Mouse (Mus musculus) heart, adult 9 months (tissue): ENCODE results near the gene Rpl22.

Experiments
- DNase-seq, 2 experiments: peaks; one replicate each; pipeline ENCODE4 v3.0.0; 2022; ENCODE audit warnings: low spot score in 2 of 2

Gene Rpl22

GRCm38 (mm10) chr4:152325574-152326411 lies at the start of gene Rpl22:
Gene Rpl22, plus strand, starts transcription at chr4:152325742.
- peak; percentile 94 to 95 for DNase-seq

DNA sequence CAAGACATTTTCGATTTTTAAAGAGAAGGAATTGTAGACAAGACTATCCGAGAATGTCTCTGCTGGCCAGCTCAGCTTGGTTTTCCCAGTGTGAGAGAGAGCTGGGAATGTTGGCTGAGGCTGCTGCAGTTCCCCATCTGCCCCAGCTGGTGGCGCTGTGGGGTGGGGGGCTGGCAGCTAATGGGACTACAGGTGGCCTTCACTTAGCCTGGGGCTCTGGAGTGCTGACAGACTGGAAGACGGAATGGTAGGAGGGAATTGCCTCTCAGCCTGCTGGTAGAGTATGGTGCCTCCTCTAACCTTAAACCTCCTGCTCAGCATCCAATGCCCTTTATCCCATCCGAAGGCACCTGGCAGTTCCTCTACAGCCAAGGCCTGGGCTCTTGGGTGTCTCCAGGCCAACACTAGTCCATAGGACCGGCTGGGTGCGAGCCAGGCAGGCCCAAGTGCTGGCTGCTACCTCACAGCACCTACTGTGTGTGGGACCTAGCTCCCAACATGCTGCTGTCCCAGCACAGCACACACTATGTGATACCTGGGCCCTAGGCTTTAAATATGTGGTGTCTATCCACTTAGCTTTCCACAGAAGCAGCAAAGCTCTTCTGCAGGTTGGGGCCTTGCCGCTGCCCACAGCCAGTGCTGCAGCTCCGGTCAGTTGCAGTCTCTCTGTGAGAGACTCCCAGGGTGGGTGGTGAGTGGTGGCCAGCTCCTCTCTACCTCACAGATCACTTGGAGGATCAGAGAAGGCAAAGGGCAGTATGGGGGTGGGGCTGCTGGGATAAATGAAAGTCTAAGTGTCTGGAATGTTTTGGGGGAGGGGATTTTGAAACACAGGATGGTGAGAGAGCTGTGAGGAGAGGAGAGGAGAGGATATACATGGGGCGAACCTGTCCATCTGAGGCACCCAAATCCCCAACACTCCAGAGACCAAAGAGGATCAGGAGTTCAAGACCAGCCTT lies 48.9 kb upstream of the Rpl22 start:
- no peak for DNase-seq

- DNase-seq = no peak
Measured at GRCm38 (mm10) chr4:152277916-152278315, 47.6 kb upstream of the Rpl22 start.

- no peak for DNase-seq
Measured at GRCm38 (mm10) chr4:152278986-152279385, 46.6 kb upstream of the Rpl22 start.

GRCm38 (mm10) chr4:152281601-152282000 lies 43.9 kb upstream of the Rpl22 start:
- no peak for DNase-seq

DNA sequence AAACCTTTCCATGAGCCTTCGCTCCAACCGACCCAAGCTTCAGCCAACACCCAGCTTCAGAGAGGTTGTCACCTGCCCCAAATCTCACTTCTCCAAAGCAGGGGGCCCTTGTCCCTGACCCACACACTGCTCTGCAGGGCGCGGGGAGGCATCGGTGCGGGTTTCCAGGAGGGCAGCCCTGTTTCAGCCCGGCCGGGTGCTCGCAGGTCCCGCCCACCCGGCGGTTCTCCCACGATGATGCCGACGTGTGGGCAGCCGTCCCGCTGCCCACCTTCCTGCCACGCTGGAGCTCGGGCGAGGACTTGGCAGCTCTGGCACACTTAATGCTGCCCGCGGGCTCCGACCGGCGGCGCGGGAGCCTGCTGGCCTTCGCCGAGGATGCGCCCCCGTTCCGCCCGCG lies 42.8 kb upstream of the Rpl22 start:
- DNase-seq = no peak

GRCm38 (mm10) chr4:152283186-152283950 lies 42.2 kb upstream of the Rpl22 start:
- peak; percentile 70 to 77 for DNase-seq

DNA sequence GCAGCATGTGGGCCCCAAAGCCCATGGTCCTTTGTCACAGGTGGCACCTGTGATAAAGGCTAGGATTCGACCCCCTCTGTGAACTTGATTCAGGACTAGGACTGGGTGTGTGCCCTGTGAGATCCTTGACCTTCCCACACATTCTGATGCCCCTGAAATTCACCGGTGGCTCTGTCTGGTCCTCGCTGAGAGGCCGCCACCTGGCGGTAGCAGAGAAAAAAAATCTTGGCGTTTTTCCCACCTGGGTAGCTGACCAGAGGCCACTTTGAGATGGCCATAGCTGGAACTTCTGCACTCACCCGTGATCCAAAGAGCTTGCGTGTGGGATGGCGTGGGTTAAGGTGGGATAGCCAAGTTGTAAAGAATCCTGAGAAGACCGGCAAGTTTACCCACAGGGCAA lies 40.0 kb upstream of the Rpl22 start:
- DNase-seq = peak in 1 of 2 experiments; percentile 68

DNA sequence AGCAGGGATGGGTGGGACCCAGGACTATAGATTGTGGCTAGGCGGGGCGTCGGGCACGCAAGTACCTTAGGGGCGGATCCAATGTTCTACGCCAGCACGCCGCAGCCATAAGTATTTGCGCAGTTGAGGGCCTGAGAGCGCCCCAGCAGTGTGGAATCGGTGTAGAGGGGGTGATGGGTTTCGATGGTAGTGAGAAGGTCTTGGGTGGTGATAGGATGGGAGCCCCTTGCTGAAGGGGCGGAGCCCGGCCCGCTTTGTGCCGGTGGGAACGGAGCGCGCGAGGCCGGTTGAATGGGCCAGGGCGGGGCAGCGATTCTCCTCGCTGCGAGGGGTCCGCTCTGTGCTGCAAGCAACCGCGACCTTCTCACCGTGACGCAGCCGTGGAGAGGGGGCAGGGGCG lies 39.4 kb upstream of the Rpl22 start:
- DNase-seq = no peak

DNA sequence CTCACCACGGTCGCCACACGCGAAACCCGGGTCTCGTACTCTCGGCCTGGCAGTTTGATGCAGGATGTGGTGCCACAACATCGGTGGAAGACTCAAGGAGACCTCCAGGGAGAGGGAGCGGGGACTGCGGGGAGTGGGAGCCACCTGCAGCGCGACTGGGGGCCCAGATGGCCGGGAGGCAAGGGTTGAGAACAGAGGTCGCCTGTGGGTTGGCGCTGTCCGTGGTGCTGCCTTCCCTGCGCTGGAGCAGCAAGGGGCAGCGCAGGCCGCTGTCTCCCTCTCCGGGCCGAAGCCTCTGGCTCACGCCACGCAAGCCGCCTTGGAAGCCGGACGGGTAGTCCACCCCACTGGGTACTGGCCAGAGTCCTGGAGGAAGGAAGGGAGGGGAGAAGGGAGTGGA lies 38.7 kb upstream of the Rpl22 start:
- peak in 1 of 2 experiments; percentile 37 for DNase-seq

- DNase-seq = no peak
Measured at GRCm38 (mm10) chr4:152287317-152288120, 38.0 kb upstream of the Rpl22 start.

- no peak for DNase-seq
Measured at GRCm38 (mm10) chr4:152288398-152288945, 37.1 kb upstream of the Rpl22 start.

DNA sequence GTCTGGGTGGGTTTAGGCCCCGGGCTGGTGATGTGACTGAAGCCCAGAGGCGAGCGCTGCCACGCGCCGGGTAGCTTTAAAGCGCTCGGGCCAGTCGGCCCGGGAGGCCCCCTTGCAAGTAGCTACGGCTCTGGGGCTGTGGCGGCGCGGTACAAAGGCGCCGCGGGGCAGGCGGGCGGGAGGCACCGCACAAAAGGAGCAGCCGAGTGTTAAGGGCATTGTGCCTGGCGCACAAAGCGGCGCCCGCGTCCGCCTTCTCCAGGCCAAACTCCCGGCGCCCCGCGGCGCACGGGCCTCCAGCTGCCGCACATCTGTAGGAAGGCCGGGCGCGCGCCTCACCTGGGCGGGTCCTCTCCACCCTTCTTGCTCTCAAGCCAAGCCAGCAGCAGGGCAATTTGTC lies 35.2 kb upstream of the Rpl22 start:
- DNase-seq = no peak

DNA sequence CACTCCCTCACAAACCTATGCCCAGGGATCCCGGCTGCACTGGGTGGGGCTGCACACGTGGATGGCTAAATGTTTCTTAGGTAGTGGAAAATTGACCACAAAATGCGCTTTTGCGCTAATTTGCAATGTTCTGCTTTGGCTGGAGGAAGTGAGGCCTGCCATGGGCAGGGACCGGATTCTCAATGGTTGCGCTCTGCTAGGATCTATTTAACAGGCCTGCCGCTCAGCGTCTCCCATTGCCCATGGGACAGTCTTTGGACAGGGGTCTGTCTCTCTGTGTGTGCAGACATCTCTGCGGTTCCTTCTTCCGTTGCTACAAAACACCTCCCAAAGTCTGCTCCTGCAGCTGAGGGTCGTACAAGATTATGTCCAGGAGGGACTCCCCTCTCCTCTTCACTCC lies 34.6 kb upstream of the Rpl22 start:
- DNase-seq = no peak

DNA sequence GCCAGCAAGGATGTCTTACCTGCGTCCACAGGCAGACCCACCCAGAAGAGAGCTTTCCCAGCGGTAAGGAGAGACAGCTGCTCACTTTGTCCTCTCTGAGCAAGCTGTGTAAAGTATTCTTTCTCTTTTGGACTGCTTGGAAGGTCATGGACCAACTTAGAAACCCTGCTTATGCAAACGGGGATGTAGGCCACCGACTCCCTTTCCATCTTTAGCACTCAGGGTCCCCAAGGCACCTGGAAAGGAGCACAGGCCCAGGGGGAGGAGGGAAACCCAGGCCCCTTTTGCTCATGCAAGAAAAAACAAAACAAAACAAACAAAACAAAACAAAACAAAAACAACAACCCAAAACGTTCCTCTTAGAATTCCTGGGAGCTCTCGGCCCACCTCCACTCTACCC lies 34.0 kb upstream of the Rpl22 start, which contains the start of gene Hes3:
Hes3 (minus strand) TSS at position 101 of the 400 bp plus-strand sequence.
- DNase-seq = no peak

- DNase-seq = no peak
Measured at GRCm38 (mm10) chr4:152292102-152292765, 33.3 kb upstream of the Rpl22 start.

GRCm38 (mm10) chr4:152294188-152294929 lies 31.2 kb upstream of the Rpl22 start:
- no peak for DNase-seq

DNA sequence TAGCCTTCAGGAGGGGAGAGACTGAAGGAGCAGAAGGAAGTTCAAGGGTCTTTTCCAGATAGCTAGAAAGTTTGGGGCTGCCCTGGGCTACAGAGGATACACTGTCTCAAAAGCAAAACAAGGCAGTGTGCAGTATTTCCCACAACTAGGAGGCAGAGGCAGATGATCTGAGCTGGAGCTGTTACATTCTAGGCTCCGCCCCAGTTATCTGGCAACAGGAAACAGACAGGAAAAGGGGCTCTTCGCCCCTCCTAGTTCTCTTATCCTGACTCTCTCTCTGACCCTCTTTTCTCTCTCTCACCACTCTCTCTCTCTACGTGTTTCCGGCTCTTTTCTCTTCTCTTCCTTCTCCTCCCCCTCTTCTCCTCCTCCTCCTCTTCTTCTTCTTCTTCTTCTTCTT lies 29.6 kb upstream of the Rpl22 start:
- DNase-seq = no peak

DNA sequence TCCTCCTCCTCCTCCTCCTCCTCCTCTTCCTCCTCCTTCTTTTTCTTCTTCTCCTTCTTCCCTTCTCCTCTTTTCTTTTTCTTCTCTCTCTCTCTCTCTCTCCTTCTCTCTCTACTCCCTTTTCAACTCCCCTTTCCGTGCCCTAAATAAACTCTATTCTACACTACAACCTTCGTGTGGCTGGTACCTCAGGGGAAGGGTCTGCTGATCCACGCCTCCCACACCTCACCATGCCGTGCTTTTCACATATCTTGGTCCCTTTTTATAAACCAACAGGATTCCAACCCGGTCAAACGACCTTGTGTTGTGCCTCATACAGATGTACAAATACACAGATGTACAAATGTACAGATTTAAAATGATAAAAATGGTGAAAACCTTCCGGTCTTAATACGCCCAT lies 29.2 kb upstream of the Rpl22 start:
- DNase-seq = no peak
